Mouse (Mus musculus): ENCODE measurements around the gene Gdf7. TPM values are rescaled to one million over a fixed set of nuclear protein-coding genes. Genes with fewer than 3 reads are reported as not detected.

The Gdf7 gene
- 0.13 and 0.19 TPM in 2 replicates for polyA plus RNA-seq (2015; fragmentation: Nextera tagmentation; extraction: Ambion mirVana)

DNA sequence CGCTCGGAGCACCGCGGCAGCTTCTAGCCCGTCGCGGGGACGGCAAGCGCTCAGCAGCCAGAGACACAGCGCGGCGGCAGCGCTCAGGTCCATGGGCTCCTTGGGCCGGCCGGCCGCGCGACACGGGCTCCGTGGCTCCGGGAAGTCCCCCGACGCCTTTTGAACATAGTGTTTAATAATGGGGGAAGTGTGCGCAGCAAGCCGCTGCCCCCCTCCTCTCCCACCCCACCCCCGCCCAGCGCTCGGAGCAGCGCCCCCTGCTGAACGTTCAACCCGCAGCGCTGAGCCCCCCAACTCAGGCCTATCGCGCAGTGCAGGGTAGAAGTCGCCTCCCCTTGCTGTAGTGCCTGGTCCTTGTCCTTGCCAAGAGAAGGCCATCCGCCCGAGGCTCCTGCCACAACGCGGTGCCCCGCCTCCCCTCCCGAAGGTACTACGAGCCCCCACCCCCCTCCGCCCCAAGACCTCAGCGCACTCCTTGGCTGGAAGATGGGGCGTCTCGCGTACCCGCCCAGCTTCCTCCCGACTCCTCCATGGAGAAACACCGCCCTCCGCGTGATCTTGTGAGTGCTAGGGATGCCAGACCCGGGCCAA lies at the start of gene Gdf7:
Gene Gdf7, minus strand, starts transcription at position 114 of the 591 bp plus-strand sequence.
- H3K27ac ChIP-seq (replicated peaks) = no peak within 1 kb of the TSS
- peaks cover 92% of the 10 kb centered on the region for H3K27me3 ChIP-seq
- H3K4me1 ChIP-seq = peaks cover 34% of the 10 kb centered on the region
- peak within 1 kb of the TSS; percentile 46 for H3K4me3 ChIP-seq
- H3K36me3 ChIP-seq = no peaks in the 10 kb centered on the region
- H3K9ac ChIP-seq (replicated peaks) = peak within 1 kb of the TSS; percentile 41
- peak within 1 kb of the TSS; percentile 75 for H3K4me2 ChIP-seq (replicated peaks)
- ATAC-seq (replicated peaks) = peak; percentile 60
- 1% methylated on average over 43 of the region's 53 CpGs for WGBS
- no peaks in the 10 kb centered on the region for H3K9me3 ChIP-seq

DNA sequence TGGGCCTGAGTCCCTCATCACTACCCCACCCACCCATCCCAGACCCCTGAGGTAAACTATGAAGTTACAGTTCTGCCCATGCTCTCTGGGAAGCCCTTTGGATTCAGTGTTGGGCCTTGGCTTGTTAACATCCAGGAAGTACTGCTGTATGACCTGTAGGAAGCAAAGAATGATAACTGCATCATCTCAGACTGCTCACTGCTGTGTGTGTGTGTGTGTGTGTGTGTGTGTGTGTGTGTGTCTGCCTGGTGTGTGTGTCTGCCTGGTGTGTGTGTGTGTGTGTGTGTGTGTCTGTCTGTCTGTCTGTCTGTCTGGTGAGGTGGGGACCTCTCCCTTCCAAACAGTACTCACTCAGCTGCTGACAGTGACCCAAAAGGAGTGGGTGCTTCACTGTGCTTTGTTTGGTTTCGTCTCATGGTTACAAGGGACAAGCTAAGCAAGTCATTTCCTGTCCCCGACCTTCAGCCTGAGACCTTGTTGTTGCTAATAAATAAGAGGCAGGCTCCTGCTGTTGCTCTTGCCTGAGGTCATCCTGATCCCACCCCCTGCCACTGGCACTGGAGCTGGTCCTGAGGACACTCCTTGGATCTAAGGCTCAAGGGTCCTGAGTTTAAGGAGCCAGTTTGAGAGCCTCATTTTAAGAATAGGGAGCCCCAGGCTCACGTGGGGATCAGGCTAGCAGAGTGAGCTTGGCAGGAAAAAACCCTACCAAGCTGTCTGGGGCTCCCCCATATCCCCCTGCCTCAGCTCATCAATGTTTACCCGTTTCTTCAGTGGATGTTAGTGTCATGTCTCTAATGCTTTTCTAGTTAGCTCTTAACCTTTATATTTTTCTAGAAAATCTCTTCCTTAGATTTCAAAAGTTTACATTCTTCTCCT lies 49.5 kb upstream of the Gdf7 start:
- no peak for ATAC-seq (replicated peaks)
- Histone ChIP-seq H3K9ac (replicated peaks) (no peak overlapping the region), H3K4me3 (no peak overlapping the region), H3K4me1 (no peaks in the 10 kb centered on the region), H3K4me2 (replicated peaks) (no peak overlapping the region), H3K27ac (replicated peaks) (no peak overlapping the region), H3K9me3 (no peaks in the 10 kb centered on the region), H3K27me3 (no peaks in the 10 kb centered on the region), H3K36me3 (no peaks in the 10 kb centered on the region)
- WGBS = 48% methylated on average over 4 of the region's 4 CpGs

DNA sequence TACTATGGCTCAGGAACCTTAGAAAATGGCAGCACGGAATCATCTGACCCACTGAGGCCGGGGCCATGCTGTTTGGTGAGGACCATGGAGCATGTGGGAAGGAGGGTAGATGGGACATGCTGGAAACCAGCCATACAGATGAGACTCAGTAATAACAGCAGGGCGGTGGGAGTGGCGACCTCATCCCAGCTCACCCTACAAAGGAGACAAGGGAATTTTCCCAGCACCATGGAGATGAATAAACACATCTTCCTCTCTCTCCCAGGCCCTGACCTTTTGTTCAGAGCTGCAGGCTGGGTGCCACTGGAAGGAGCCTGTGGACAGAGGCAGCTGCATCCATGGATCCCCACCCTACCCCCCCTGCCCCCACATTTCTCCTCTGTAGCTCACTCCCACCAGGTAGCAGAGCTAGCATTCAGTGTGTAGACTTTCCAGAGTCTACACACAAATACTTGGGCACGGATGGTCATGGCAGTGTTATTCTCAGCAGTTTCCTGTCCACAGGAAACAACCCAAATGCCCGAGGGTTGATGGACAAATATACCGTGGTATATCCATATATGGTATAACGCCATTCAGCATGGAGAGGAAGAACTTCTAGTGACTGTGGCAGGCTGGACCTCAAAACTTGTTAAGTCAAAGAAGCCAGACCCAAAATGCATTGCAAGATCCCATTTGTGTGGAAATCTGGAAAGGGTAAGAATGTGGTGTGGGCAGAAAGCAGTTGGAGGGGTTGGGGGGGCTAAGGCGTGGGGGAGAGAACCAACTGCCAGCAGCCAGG lies 47.2 kb upstream of the Gdf7 start:
- Histone ChIP-seq H3K27ac (replicated peaks) (no peak overlapping the region), H3K36me3 (no peaks in the 10 kb centered on the region), H3K4me2 (replicated peaks) (no peak overlapping the region), H3K9ac (replicated peaks) (no peak overlapping the region), H3K4me1 (no peaks in the 10 kb centered on the region), H3K27me3 (no peaks in the 10 kb centered on the region), H3K9me3 (no peaks in the 10 kb centered on the region), H3K4me3 (no peak overlapping the region)
- ATAC-seq (replicated peaks) = no peak
- WGBS = 76% methylated on average over 9 of the region's 9 CpGs

DNA sequence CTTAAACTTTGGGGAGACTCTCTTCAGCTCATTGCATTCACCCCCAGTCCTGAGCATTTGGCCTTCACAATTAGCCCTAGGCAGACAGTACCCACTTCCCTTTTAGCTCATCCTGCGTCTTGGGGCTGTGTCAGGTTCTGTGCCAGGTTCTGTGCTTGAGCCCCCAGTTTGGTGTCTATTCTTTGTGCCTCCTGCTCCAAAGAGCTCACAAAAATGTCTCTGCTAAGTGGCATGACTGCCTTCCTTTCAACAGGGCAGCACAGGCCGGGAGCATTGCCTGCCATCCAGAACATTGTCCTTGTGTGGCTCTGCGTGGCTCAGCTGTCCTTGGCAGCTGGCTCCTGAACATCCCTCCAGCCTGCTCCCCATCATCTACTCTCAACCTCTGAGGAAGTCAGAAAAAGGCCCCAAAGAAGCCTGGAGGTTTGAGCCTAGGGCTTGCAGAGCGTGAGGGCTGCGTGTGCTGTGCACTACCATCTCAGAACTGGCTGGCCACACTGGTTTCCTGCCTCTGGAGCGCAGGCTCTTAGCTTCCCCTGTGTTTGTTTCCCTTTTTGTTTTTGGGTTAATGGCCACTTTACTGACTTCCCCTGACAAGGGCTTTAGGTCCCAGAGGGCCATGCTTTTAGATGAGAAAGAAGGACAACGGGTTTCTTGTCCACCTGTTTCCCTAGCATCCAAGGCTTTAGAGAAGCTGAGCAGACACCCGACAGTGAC lies 46.1 kb upstream of the Gdf7 start:
- Histone ChIP-seq H3K4me2 (replicated peaks) (no peak overlapping the region), H3K36me3 (peaks cover 5% of the 10 kb centered on the region; the same call in 1 of the 2 replicates), H3K4me1 (no peaks in the 10 kb centered on the region), H3K9me3 (no peaks in the 10 kb centered on the region), H3K27me3 (no peaks in the 10 kb centered on the region), H3K9ac (replicated peaks) (no peak overlapping the region), H3K4me3 (no peak overlapping the region), H3K27ac (replicated peaks) (no peak overlapping the region)
- 89% methylated on average over 8 of the region's 8 CpGs for WGBS
- ATAC-seq (replicated peaks) = no peak

DNA sequence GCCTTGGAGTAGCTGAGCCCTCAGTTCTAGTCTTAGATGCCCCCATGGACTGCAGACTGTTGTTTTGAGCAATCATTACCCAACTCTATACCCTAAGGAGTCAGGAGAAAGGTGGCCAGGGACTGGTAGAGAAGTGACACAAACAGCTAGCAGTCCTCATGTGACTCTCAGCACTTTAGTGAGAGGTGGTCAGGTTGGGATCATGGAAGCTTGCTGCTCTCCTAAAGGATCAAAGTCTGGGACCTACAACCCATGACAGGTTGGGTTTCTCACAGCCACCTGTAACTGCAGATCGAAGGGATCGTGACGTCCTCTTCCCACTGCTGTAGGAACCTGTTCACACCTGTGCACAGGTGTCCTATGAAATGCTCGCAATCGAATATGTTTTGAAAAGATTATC lies 43.8 kb upstream of the Gdf7 start:
- no peaks in the 10 kb centered on the region for H3K27me3 ChIP-seq
- no peak overlapping the region for H3K4me2 ChIP-seq (replicated peaks)
- H3K9ac ChIP-seq (replicated peaks) = no peak overlapping the region
- H3K9me3 ChIP-seq = no peaks in the 10 kb centered on the region
- H3K4me3 ChIP-seq = no peak overlapping the region
- no peak for ATAC-seq (replicated peaks)
- peaks cover 5% of the 10 kb centered on the region; the same call in 1 of the 2 replicates for H3K36me3 ChIP-seq
- no peaks in the 10 kb centered on the region for H3K4me1 ChIP-seq
- 98% methylated on average over 5 of the region's 5 CpGs for WGBS
- H3K27ac ChIP-seq (replicated peaks) = no peak overlapping the region

DNA sequence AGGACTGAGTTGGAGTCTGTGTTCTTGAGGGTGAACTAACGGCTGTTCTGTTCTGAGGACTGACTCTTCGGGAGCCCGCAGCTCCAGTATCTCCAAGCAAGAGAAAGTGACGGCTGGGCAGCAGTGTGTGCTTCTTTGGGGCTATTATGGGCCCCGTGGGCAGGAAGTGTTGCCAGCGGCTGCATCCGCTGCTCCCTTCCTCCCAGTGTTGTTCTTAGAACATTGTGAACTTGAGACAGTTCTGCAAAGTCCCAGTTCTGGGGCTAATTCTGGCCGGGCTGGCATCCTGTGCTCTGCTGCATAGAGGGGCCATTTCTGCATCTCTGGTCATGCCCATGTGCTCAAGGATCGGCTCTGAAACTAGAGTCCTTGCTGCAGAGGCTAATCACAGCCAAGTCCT lies 43.1 kb upstream of the Gdf7 start:
- 69% methylated on average over 9 of the region's 9 CpGs for WGBS

DNA sequence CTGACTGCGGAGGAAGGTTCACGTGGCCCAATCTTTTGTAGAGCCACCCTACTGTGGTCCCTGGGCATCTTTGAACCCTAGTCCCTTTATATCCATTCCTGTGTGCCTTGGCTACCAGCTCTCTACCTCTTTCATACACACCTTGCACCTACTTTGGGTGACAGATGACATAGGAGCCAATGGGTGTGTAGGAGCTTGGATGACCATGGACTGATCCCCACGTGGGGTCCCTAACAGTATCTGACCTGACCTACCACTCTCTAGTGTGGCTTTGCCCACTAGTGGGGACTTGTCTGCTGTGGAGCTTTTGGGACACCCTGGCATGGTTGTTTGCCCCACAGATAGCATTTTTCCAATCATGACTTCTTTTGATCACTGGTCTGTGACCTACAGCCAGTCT lies 41.6 kb upstream of the Gdf7 start:
- 97% methylated on average over 3 of the region's 3 CpGs for WGBS
- H3K36me3 ChIP-seq = peaks cover 5% of the 10 kb centered on the region; the same call in 1 of the 2 replicates
- no peak overlapping the region for H3K9ac ChIP-seq (replicated peaks)
- H3K4me3 ChIP-seq = no peak overlapping the region
- no peak for ATAC-seq (replicated peaks)
- H3K4me2 ChIP-seq (replicated peaks) = no peak overlapping the region
- H3K27ac ChIP-seq (replicated peaks) = no peak overlapping the region
- no peaks in the 10 kb centered on the region for H3K9me3 ChIP-seq
- no peaks in the 10 kb centered on the region for H3K4me1 ChIP-seq
- no peaks in the 10 kb centered on the region for H3K27me3 ChIP-seq

More for the DNA sequence above, 43.1 kb upstream of the Gdf7 start:
- no peaks in the 10 kb centered on the region for H3K9me3 ChIP-seq
- H3K36me3 ChIP-seq = peaks cover 5% of the 10 kb centered on the region; the same call in 1 of the 2 replicates
- H3K9ac ChIP-seq (replicated peaks) = no peak overlapping the region
- H3K4me1 ChIP-seq = no peaks in the 10 kb centered on the region
- no peaks in the 10 kb centered on the region for H3K27me3 ChIP-seq
- no peak overlapping the region for H3K4me2 ChIP-seq (replicated peaks)
- no peak for ATAC-seq (replicated peaks)
- no peak overlapping the region; the same call in 1 of the 2 replicates for H3K27ac ChIP-seq (replicated peaks)
- H3K4me3 ChIP-seq = no peak overlapping the region

DNA sequence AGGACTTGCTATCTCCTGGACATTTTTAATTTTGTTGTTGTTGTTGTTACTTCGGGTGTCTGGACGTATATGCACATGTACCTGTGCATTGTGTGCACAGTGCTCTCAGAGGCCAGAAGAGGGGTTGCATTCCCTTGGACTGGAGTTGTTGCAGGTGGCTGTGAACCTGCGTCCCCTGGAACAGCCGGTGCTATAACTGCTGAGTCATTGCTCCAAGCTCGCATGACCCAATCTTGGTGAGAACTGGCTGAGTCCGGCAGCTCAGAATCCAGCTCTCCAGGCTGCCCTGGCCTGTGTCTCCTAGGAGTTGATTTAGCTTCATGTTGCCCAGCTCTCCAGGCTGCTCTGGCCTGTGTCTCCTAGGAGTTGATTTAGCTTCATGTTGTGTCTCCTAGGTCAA lies 39.3 kb upstream of the Gdf7 start:
- H3K9me3 ChIP-seq = no peaks in the 10 kb centered on the region
- peaks cover 12% of the 10 kb centered on the region; the same call in 1 of the 2 replicates for H3K36me3 ChIP-seq
- no peak for ATAC-seq (replicated peaks)
- no peaks in the 10 kb centered on the region for H3K4me1 ChIP-seq
- no peaks in the 10 kb centered on the region for H3K27me3 ChIP-seq
- no peak overlapping the region for H3K4me2 ChIP-seq (replicated peaks)
- H3K27ac ChIP-seq (replicated peaks) = no peak overlapping the region
- H3K4me3 ChIP-seq = no peak overlapping the region
- H3K9ac ChIP-seq (replicated peaks) = no peak overlapping the region
- WGBS = 93% methylated on average over 6 of the region's 6 CpGs

DNA sequence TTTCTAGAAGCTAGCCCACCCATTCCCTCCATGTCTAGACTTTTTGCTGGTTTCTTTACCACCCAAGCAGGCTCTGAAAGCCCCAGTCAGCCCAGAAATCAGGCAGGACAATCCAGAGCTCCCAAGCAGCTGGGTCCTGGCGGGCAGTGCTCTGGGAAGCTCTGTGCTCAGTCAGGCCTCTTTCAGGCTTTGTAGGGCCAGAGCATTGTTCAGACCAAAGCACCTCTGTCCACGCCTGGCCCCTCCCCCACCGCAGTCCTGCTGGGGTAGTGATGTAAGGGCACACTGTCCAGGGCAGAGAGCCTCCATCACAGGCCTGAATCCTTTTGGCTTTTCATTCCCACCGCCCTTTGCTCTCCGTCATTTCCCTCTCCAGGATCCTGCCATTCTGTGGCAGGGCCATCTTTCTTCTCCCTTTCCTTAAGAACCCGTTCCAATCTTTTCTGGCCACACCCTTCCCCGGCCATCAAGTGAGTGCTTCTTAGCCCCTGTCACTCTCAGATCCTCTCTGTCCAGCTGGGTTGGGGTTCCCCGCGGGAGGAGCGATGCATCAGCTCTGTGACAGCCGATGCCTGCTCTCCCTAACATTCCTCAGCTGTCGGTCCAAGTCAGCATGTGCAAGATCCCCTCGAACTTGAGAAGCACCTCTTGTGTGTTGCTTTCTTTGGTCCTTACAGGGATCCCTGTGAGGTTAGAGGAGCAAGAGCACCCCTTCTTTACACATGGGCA lies 38.0 kb upstream of the Gdf7 start:
- H3K4me2 ChIP-seq (replicated peaks) = no peak overlapping the region
- WGBS = 36% methylated on average over 13 of the region's 13 CpGs
- H3K27me3 ChIP-seq = no peaks in the 10 kb centered on the region
- H3K36me3 ChIP-seq = peaks cover 14% of the 10 kb centered on the region; the same call in 1 of the 2 replicates
- no peaks in the 10 kb centered on the region for H3K9me3 ChIP-seq
- H3K4me3 ChIP-seq = no peak overlapping the region
- no peak for ATAC-seq (replicated peaks)
- H3K4me1 ChIP-seq = no peaks in the 10 kb centered on the region
- no peak overlapping the region for H3K9ac ChIP-seq (replicated peaks)
- H3K27ac ChIP-seq (replicated peaks) = no peak overlapping the region

DNA sequence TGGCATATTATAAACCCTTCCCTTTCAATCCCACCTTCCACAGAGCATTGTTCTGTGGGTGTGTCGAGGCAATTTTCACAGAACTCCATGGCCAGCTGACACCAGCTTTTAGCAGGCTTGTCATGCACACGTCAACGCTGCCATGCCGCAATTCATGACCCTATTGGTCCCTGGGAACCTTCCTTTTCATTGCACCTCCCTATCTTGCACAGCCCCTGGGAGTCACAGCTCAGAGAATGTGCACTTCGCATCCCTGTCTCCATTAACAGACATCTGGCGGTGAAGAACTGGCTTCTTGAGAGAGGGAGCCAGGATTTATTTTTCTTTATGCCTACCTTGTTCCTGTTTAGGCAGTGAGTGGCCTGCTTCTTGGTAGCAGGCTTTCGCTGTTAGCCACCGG lies 37.2 kb upstream of the Gdf7 start:
- 67% methylated on average over 8 of the region's 8 CpGs for WGBS
- H3K4me1 ChIP-seq = no peaks in the 10 kb centered on the region
- no peak overlapping the region for H3K4me3 ChIP-seq
- no peaks in the 10 kb centered on the region for H3K27me3 ChIP-seq
- ATAC-seq (replicated peaks) = no peak
- H3K9me3 ChIP-seq = no peaks in the 10 kb centered on the region
- H3K4me2 ChIP-seq (replicated peaks) = no peak overlapping the region
- no peak overlapping the region for H3K9ac ChIP-seq (replicated peaks)
- H3K27ac ChIP-seq (replicated peaks) = no peak overlapping the region
- H3K36me3 ChIP-seq = peaks cover 14% of the 10 kb centered on the region; the same call in 1 of the 2 replicates

DNA sequence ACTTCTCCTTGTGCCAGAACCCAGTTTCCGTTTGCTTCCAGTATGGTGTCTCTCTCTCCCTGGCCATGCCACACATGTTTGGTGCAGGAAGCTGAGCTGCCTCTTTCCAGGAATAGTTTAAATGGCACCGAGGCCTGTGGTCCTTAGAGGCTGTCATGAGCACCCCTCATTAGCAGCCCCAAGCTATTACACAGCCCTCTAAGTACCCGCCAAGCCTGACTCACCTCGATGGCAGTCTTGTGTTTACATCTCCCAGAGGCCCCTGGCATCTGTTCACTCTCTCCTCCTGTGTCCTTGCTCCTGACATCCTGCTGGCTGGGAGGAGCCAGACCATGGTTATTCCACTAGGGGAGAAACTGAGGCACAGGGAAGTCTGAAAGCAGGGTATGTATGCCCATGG lies 36.7 kb upstream of the Gdf7 start:
- peaks cover 14% of the 10 kb centered on the region; the same call in 1 of the 2 replicates for H3K36me3 ChIP-seq
- no peak overlapping the region for H3K27ac ChIP-seq (replicated peaks)
- H3K4me2 ChIP-seq (replicated peaks) = no peak overlapping the region
- no peaks in the 10 kb centered on the region for H3K27me3 ChIP-seq
- H3K4me1 ChIP-seq = no peaks in the 10 kb centered on the region
- H3K4me3 ChIP-seq = no peak overlapping the region
- H3K9ac ChIP-seq (replicated peaks) = no peak overlapping the region
- ATAC-seq (replicated peaks) = no peak
- WGBS = 40% methylated on average over 4 of the region's 4 CpGs
- no peaks in the 10 kb centered on the region for H3K9me3 ChIP-seq

Data from forebrain, embryonic 15.5 days (tissue).